Mouse (Mus musculus): ENCODE results near the gene Gm20388.

- TF ChIP-seq POLR2A (IDR thresholded peaks at IDR 0.05; ENCODE audit: extremely low read depth, insufficient read depth, low read length): no peak
- no peak for TF ChIP-seq CTCF (IDR thresholded peaks at IDR 0.05; ENCODE audit: extremely low read depth, insufficient read depth, low read length)
Measured at GRCm38 (mm10) chr8:122118536-122118935, 2207.9 kb downstream of the Gm20388 start.

All from cortical plate, adult 2 months (tissue).